Mouse (Mus musculus) layer of hippocampus, adult 9-10 months (tissue): ENCODE data around the gene Gm9903.

Experiments
- DNase-seq: peaks from one replicate; pipeline ENCODE4 v3.0.0; 2022; ENCODE audit warnings: low spot score

The Gm9903 gene

GRCm38 (mm10) chr5:33651017-33651416, 21.3 kb downstream of the Gm9903 start:
- no peak for DNase-seq

DNA sequence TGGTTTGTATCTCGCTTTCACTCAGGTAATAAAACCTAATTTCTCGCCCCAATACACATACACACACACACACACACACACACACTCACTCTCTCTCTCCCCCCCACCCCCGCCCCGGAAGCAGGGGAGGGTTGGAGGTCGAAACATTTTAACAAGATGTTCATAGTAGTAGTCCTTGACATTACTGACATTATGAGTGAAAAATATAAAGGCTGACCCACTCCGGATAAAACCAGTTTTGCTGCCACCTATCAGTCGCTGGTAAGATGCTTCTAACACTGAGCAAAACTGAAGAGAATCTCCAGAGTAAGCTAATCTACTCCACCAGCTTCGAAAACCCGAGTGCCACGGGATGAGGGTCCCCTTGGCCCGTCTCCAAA, 21.8 kb downstream of the Gm9903 start:
- no peak for DNase-seq

- peak; percentile 91 for DNase-seq
Observed at GRCm38 (mm10) chr5:33651921-33652782, 22.4 kb downstream of the Gm9903 start, which contains the start of gene Slbp. TSS of gene Slbp (minus strand) at chr5:33652574.

- DNase-seq: no peak
Observed at GRCm38 (mm10) chr5:33652783-33653173, 23.1 kb downstream of the Gm9903 start.

DNA sequence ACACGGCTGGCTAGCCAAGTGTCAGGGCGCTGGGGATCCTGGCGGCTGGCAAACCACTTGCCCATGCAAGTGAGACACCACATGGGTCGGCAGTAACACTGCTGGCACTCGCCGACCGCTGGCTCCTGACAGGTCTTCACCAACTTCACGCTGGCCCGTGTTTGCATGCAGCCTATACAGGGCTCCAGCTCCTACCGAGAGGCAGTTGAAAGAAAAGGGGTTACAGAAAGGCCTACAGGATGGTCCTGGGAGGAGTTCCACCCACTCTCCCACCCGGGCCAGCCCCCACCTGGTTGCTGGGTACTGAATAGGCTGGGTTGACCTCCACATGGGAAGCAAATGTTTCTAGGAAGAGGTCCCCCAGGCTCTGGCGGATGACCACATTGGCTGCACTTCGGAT, 24.7 kb downstream of the Gm9903 start:
- DNase-seq: no peak

- no peak for DNase-seq
Observed at GRCm38 (mm10) chr5:33655251-33655840, 25.6 kb downstream of the Gm9903 start.

- DNase-seq: no peak
Observed at GRCm38 (mm10) chr5:33656739-33657138, 27.0 kb downstream of the Gm9903 start.

DNA sequence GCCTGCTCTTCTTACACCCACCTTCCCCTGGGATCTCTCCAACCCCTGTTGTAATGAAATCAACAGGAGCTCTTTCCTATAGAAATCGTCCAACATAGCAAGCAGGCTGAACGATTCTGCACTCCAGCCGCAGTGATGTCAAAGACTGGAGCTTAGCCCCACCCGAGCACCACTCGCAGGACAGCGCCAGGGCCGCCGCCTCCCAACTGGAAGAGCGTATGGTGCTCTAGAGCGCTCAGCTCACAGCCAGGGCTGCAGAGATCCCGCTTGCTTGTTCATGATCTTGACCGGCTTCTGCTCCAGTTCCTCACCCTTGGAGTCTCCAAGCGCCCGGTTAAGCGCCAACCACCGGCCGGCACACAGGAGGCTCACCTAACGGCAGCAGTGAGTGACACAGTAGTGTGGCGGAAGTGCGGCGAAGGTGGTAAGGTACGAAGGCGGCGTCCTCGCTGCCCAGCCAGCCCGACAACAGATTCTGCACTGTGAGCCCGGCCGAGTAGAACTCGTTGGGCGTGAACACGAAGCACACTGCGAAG, 27.6 kb downstream of the Gm9903 start:
- no peak for DNase-seq

DNA sequence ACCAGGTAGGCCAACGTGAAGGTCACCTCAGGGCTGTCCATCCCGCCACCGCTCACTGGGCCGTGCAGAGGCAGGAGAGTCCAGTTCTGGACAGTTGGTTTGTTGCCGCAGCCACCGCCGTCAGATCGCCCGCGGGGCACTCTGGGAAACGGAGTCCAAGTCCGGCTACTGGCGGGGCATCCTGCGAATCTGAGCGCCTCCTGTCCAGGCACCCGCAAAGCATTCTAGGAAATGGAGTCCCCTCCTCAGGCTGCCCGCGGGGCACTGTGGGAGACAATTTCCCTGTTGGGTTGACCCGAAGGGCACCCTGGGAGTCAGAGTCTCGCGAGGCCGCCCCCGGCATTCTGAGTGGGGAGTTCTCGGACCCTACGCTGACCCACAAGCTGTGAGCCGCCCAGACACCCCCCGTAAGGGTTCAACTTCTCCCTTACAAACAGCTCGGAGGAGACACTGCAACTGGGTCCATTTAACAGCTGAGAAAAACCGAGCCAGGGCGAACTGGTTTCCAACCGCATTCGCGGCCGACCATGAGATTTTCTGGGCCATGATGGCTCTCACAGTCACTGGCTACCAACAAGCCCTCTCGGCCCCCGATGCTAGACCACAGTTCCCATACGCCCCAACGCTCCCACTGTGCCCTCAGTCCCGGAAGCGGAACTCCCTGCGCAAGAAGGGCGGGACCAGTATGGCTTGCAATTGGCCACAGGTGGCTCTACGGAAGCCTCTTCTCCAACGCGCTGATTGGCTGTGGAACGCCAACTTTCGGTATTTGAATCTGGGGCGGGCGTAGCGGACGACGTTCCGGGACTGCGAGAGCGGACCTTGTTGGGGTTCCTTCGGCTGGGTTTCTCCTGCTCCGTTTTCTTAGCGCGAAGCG, 28.3 kb downstream of the Gm9903 start, which contains the start of the genes Tacc3 and Tmem129:
Gene Tacc3, plus strand, starts transcription at position 342 of the 877 bp plus-strand sequence.
Gene Tmem129, minus strand, starts transcription at position 630 of the 877 bp plus-strand sequence.
- peak; percentile 96 for DNase-seq

DNA sequence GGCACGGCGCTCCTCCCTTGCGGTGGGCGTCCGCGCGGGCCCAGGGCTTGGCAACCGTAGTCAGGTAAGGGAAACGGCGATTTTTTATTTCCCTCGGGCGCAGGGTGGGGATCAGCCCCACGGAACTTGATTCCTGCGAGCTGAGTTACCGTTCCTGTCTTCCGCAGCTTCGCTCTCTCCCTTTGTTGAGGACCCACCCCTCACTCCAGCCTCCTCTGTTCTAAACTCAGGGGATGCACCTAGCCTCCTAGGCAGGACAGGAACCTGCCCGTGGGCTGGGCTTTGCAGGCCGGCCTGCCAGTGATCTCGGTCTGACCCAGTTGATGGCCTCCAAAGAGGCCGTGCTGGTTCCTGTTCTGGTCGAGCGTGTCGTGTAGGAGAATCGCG, 28.9 kb downstream of the Gm9903 start:
- no peak for DNase-seq

DNA sequence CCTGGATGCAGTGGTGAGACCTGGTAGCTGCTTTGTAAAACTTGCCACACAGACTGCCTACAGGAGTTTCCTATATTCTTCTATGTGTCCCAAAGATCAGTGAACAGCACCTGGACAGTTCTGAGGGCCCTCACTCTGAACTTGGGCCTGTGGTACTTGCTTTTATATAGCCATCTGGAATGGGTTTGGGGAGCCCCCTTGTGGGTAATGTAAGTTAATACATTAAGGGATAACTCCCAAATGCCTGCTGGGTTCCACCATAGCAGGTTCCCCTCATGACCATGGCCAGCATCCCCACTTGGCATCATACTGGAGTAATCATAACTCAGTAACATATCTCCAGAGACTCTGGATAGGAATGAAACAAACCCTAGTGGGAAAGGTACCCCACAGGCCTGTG, 38.5 kb downstream of the Gm9903 start:
- DNase-seq: no peak

- no peak for DNase-seq
Observed at GRCm38 (mm10) chr5:33671659-33672058, 41.9 kb downstream of the Gm9903 start.

DNA sequence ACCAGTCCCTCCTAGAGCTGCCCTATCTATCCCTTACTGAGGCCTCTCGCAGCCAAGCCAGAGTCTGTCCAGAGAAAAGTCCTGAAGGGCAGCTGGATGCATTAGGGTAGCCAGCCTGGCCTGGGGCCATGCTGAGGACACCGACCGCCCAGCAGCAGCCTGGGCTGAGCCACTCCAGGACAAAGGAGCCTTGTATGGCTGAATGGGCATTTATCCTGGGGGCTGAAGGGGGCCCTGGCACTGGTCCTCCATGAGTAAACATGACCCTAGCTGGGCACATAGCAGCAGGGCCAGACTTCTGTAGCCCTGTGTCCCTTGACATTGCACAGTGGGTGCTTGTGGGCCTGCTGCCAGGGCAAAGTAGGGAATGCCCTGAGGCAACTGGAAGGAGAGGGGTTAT, 44.7 kb downstream of the Gm9903 start:
- no peak for DNase-seq

DNA sequence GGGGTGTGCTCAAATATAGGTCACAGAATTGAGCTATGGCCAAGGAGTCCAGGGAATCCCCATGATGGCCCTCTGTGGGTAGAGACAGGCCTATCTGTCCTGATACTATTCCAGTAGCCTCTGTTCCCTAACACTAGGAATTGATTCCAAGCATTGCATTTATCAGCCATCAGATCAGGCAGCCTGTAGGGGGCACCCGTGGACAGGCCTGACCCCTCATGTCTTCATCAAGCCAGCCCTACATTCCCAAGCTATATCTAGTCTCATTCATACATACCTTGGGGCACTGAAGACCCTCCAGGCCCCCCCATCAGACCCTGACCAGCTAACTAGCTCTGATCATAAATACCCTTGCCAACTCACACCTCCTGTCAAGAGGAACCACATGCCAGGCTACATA, 46.2 kb downstream of the Gm9903 start:
- no peak for DNase-seq

- no peak for DNase-seq
Observed at GRCm38 (mm10) chr5:33678244-33678643, 48.5 kb downstream of the Gm9903 start.

DNA sequence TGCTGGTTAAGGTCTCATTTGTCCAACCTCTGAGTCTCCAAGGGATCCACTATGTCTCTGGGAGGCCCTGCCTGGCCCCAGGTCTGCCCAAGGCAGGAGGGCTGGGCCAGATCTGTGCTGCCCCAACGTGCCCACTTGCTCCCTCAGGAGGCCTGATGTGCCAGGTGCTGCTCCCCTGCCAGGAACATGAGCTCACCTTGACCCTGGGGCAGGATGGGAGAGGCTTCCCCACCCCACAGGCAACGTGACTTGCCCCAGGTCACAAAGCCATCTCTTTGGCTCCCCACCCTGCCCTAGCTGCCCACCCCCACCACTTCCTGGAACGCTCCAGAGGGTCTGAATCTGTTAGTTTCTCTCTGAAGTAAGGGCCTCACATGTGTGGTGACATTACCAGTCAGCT, 51.3 kb downstream of the Gm9903 start:
- no peak for DNase-seq
